Comparison of ENCODE assay signal across 22 mouse cellular contexts in the genomic region with DNA sequence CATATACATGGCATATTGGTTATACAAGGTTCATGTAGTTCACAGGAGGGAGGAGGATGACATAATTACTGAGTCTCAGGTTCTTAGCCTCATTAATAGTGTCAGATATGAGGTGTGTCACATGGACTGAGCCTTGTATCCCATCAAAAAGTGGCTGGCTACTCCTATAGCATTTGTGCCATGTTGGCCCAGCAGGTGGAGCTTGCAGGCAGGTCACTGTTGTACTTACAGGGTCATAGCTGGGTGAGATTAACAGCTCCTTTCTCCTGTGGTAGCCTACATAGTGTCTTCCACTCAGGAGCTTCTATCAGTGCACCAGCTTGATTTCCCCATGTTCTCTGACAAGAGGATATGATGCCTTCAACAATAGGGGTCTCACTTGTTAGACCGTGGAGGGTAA.
DNase-seq lines count a peak whose midpoint lies in the region; ATAC-seq lines count a peak whose summit lies in the region.
"Had no signal": no experiment of that assay in that cellular context is flagged by ENCODE, and none has a peak within 500 bp of the region (broad histone marks: within the 10 kb centered on the region; RNA-seq: fewer than 3 reads in every experiment).

No protein-coding gene starts in this region.

- H3K4me1 ChIP-seq in kidney, embryonic 15.5 days = no peaks in the 10 kb centered on the region
- H3K4me1 ChIP-seq in midbrain, embryonic 13.5 days (replicated peaks) = no peaks in the 10 kb centered on the region
- no peaks in the 10 kb centered on the region for H3K4me1 ChIP-seq in midbrain, embryonic 10.5 days
- H3K4me1 ChIP-seq: forebrain, embryonic 10.5 days; heart, embryonic 12.5 days; hindbrain, embryonic 12.5 days; neural tube, embryonic 12.5 days; stomach, embryonic 15.5 days had no signal

- no peak overlapping the region for H3K27ac ChIP-seq in kidney, embryonic 15.5 days
- no peak overlapping the region for H3K27ac ChIP-seq in midbrain, embryonic 13.5 days
- no peak overlapping the region for H3K27ac ChIP-seq in midbrain, embryonic 10.5 days (replicated peaks)
- H3K27ac ChIP-seq: forebrain, embryonic 10.5 days; hindbrain, embryonic 12.5 days; neural tube, embryonic 12.5 days; stomach, embryonic 15.5 days had no signal

- no peak overlapping the region for H3K9ac ChIP-seq in kidney, embryonic 15.5 days
- H3K9ac ChIP-seq in midbrain, embryonic 13.5 days (replicated peaks) = no peak overlapping the region
- H3K9ac ChIP-seq: heart, embryonic 12.5 days; hindbrain, embryonic 12.5 days; neural tube, embryonic 12.5 days; stomach, embryonic 15.5 days had no signal

- 95% methylated on average over 1 of the region's 1 CpGs for WGBS in kidney, embryonic 15.5 days
- 83% methylated on average over 1 of the region's 1 CpGs for WGBS in midbrain, embryonic 13.5 days
- WGBS in midbrain, embryonic 10.5 days = 96% methylated on average over 1 of the region's 1 CpGs

- ATAC-seq in kidney, embryonic 15.5 days (replicated peaks; ENCODE audit: low FRiP score) = no peak
- 0 out of 2 replicates have a peak, but pooled peaks have one; percentile 17 for ATAC-seq in midbrain, embryonic 13.5 days
- peak; percentile 34; the same call in 1 of the 2 replicates for ATAC-seq in common myeloid progenitor, adult 5-6 weeks (replicated peaks; ENCODE audit: low read depth, poor library complexity, severe bottlenecking)
- ATAC-seq: forebrain, embryonic 16.5 days; inflammation-experienced regulatory T-cells, adult 6 months had no signal

- H3K4me2 ChIP-seq in kidney, embryonic 15.5 days = no peak overlapping the region
- no peak overlapping the region for H3K4me2 ChIP-seq in midbrain, embryonic 13.5 days (replicated peaks)
- H3K4me2 ChIP-seq: heart, embryonic 12.5 days; hindbrain, embryonic 12.5 days; neural tube, embryonic 12.5 days; stomach, embryonic 15.5 days had no signal

- no peaks in the 10 kb centered on the region for H3K36me3 ChIP-seq in kidney, embryonic 15.5 days
- H3K36me3 ChIP-seq in midbrain, embryonic 13.5 days = no peaks in the 10 kb centered on the region
- H3K36me3 ChIP-seq in midbrain, embryonic 10.5 days = no peaks in the 10 kb centered on the region
- no peaks in the 10 kb centered on the region for H3K36me3 ChIP-seq in splenic B cell, adult 2 months (ENCODE audit: control insufficient read depth, insufficient read depth, low read length, poor library complexity, severe bottlenecking)
- H3K36me3 ChIP-seq: forebrain, embryonic 10.5 days; heart, embryonic 12.5 days; hindbrain, embryonic 12.5 days; neural tube, embryonic 12.5 days; stomach, embryonic 15.5 days had no signal

- no peak overlapping the region for H3K4me3 ChIP-seq in kidney, embryonic 15.5 days (replicated peaks)
- no peak overlapping the region for H3K4me3 ChIP-seq in midbrain, embryonic 13.5 days (replicated peaks)
- no peak overlapping the region for H3K4me3 ChIP-seq in midbrain, embryonic 10.5 days
- H3K4me3 ChIP-seq: forebrain, embryonic 10.5 days; heart, embryonic 12.5 days; hindbrain, embryonic 12.5 days; neural tube, embryonic 12.5 days; stomach, embryonic 15.5 days had no signal

- DNase-seq in kidney, postnatal 10 days = peak; percentile 18
- DNase-seq in midbrain, embryonic 10.5 days (ENCODE audit: low spot score) = no peak
- DNase-seq in splenic B cell, adult 2 months (ENCODE audit: low read depth, low spot score) = peak; percentile 12
- no peak for DNase-seq in Muller cell, postnatal 12 days (ENCODE audit: inconsistent ontology term)
- no peak for DNase-seq in adrenal gland, postnatal 25 days
- DNase-seq: B cell, adult 2 months; cerebellum, adult 11-12 months; cerebellum, postnatal 10 days; gastrocnemius, postnatal 14 days; heart, adult 18-20 months; kidney, adult 9 months; lung, adult 2 months had no signal

- no peaks in the 10 kb centered on the region for H3K9me3 ChIP-seq in kidney, embryonic 15.5 days (replicated peaks)
- H3K9me3 ChIP-seq in midbrain, embryonic 13.5 days = no peaks in the 10 kb centered on the region
- H3K9me3 ChIP-seq in midbrain, embryonic 10.5 days (replicated peaks) = no peaks in the 10 kb centered on the region
- H3K9me3 ChIP-seq: forebrain, embryonic 10.5 days; heart, embryonic 12.5 days; hindbrain, embryonic 12.5 days; neural tube, embryonic 12.5 days; stomach, embryonic 15.5 days had no signal

- no peaks in the 10 kb centered on the region for H3K27me3 ChIP-seq in kidney, embryonic 15.5 days
- no peaks in the 10 kb centered on the region for H3K27me3 ChIP-seq in midbrain, embryonic 13.5 days
- no peaks in the 10 kb centered on the region for H3K27me3 ChIP-seq in midbrain, embryonic 10.5 days (ENCODE audit: low read depth, poor library complexity, severe bottlenecking)
- H3K27me3 ChIP-seq in splenic B cell, adult 2 months (ENCODE audit: control insufficient read depth, insufficient read depth, low read length, poor library complexity, severe bottlenecking) = no peaks in the 10 kb centered on the region
- H3K27me3 ChIP-seq: heart, embryonic 12.5 days; hindbrain, embryonic 12.5 days; neural tube, embryonic 12.5 days; stomach, embryonic 15.5 days had no signal

Comparison
In these comparisons a context has a peak if more than half of its experiments do, and no peak if none do; other contexts are left out.
1. DNase-seq: peak in kidney, postnatal 10 days (single experiment) and splenic B cell, adult 2 months (single experiment); none in midbrain, embryonic 10.5 days (single experiment), Muller cell, postnatal 12 days (single experiment) and adrenal gland, postnatal 25 days (single experiment).